ENCODE assay signal across 16 mouse cellular contexts in genomic region chr9:86372783-86373567, GRCm38 (mm10).
DNase-seq lines count a peak whose midpoint lies in the region; ATAC-seq and TF ChIP-seq lines count a peak whose summit lies in the region.
"Had no signal": no experiment of that assay in that cellular context is flagged by ENCODE, and none has a peak within 500 bp of the region (broad histone marks: within the 10 kb centered on the region; RNA-seq: fewer than 3 reads in every experiment).

No protein-coding gene starts in this region.

- intact Hi-C loops in gastrocnemius, postnatal 36 days (cut with DNase I) = no loop called here

- H3K36me3 ChIP-seq in hindbrain, postnatal 0 days (ENCODE audit: insufficient read depth, low read length) = no peaks in the 10 kb centered on the region
- H3K36me3 ChIP-seq in hindbrain, embryonic 11.5 days (ENCODE audit: control insufficient read depth, insufficient read depth, low read length) = no peaks in the 10 kb centered on the region
- no peaks in the 10 kb centered on the region for H3K36me3 ChIP-seq in midbrain, embryonic 14.5 days (ENCODE audit: control insufficient read depth, insufficient read depth, low read length)
- H3K36me3 ChIP-seq: forebrain, embryonic 15.5 days had no signal

- no peaks in the 10 kb centered on the region for H3K27me3 ChIP-seq in hindbrain, postnatal 0 days (ENCODE audit: insufficient read depth, low read length)
- H3K27me3 ChIP-seq in hindbrain, embryonic 11.5 days (ENCODE audit: control insufficient read depth, insufficient read depth, low read length) = no peaks in the 10 kb centered on the region
- no peaks in the 10 kb centered on the region for H3K27me3 ChIP-seq in midbrain, embryonic 14.5 days (ENCODE audit: control insufficient read depth, insufficient read depth, low read length)
- H3K27me3 ChIP-seq: forebrain, embryonic 15.5 days; Patski had no signal

- H3K4me1 ChIP-seq in hindbrain, postnatal 0 days (ENCODE audit: insufficient read depth, low read length) = no peaks in the 10 kb centered on the region
- H3K4me1 ChIP-seq in hindbrain, embryonic 11.5 days (replicated peaks; ENCODE audit: control insufficient read depth, insufficient read depth, low read length) = no peaks in the 10 kb centered on the region
- no peaks in the 10 kb centered on the region for H3K4me1 ChIP-seq in midbrain, embryonic 14.5 days (ENCODE audit: control insufficient read depth, insufficient read depth, low read length)
- H3K4me1 ChIP-seq: forebrain, embryonic 15.5 days had no signal

- H3K27ac ChIP-seq in hindbrain, postnatal 0 days = no peak overlapping the region
- H3K27ac ChIP-seq in hindbrain, embryonic 11.5 days (ENCODE audit: low read depth, low read length) = no peak overlapping the region
- no peak overlapping the region for H3K27ac ChIP-seq in midbrain, embryonic 14.5 days (replicated peaks; ENCODE audit: low read depth, low read length)
- H3K27ac ChIP-seq: forebrain, embryonic 15.5 days; stomach, postnatal 0 days had no signal

- 56% methylated on average over 12 of the region's 12 CpGs for WGBS in hindbrain, postnatal 0 days
- 60% methylated on average over 12 of the region's 12 CpGs for WGBS in hindbrain, embryonic 11.5 days
- WGBS in midbrain, embryonic 14.5 days = 37% methylated on average over 12 of the region's 12 CpGs

- H3K9ac ChIP-seq in hindbrain, postnatal 0 days (replicated peaks; ENCODE audit: low read length) = no peak overlapping the region
- H3K9ac ChIP-seq in hindbrain, embryonic 11.5 days (ENCODE audit: low read depth, low read length) = no peak overlapping the region
- H3K9ac ChIP-seq in midbrain, embryonic 14.5 days (replicated peaks; ENCODE audit: low read length) = no peak overlapping the region
- H3K9ac ChIP-seq: forebrain, embryonic 15.5 days had no signal

- 0 out of 2 replicates have a peak, but pooled peaks have one; percentile 32 for ATAC-seq in hindbrain, postnatal 0 days
- no peak for ATAC-seq in hindbrain, embryonic 11.5 days (ENCODE audit: low FRiP score)
- ATAC-seq in granulocyte monocyte progenitor cell, adult 5-6 weeks (replicated peaks; ENCODE audit: poor library complexity, severe bottlenecking) = peak; percentile 58
- ATAC-seq in midbrain, embryonic 14.5 days (ENCODE audit: low FRiP score, low TSS enrichment) = no peak; the same call in 1 of the 2 replicates
- ATAC-seq: forebrain, embryonic 15.5 days; Patski had no signal

- DNase-seq in hindbrain, postnatal 0 days (ENCODE audit: low spot score) = no peak
- DNase-seq in hindbrain, embryonic 11.5 days (ENCODE audit: low spot score) = no peak
- DNase-seq in midbrain, embryonic 14.5 days = peak; percentile 31
- DNase-seq in thymus, postnatal 25 days = peak; percentile 33
- no peak for DNase-seq in urinary bladder, postnatal 10 days (ENCODE audit: low spot score)
- DNase-seq in gastrocnemius, postnatal 36 days = no peak
- DNase-seq: cerebellum, adult 11-12 months; cerebellum, postnatal 36 days; heart, postnatal 4 days; layer of hippocampus, postnatal 36 days; lung, postnatal 14 days had no signal

- H3K4me3 ChIP-seq in hindbrain, postnatal 0 days (ENCODE audit: low read length) = no peak overlapping the region
- no peak overlapping the region for H3K4me3 ChIP-seq in hindbrain, embryonic 11.5 days (ENCODE audit: low read depth, low read length)
- no peak overlapping the region for H3K4me3 ChIP-seq in midbrain, embryonic 14.5 days (replicated peaks; ENCODE audit: low read depth, low read length)
- H3K4me3 ChIP-seq: forebrain, embryonic 15.5 days had no signal

- no peaks in the 10 kb centered on the region for H3K9me3 ChIP-seq in hindbrain, postnatal 0 days (ENCODE audit: low read length)
- H3K9me3 ChIP-seq in hindbrain, embryonic 11.5 days (ENCODE audit: control insufficient read depth, low read length) = no peaks in the 10 kb centered on the region
- H3K9me3 ChIP-seq in midbrain, embryonic 14.5 days (ENCODE audit: control insufficient read depth, low read length) = no peaks in the 10 kb centered on the region
- H3K9me3 ChIP-seq: forebrain, embryonic 15.5 days had no signal

- no peak for TF ChIP-seq CTCF in hindbrain, postnatal 0 days (IDR thresholded peaks at IDR 0.05; ENCODE audit: low read depth)

- H3K4me2 ChIP-seq in hindbrain, postnatal 0 days (ENCODE audit: low read depth, low read length) = no peak overlapping the region
- H3K4me2 ChIP-seq in hindbrain, embryonic 11.5 days (replicated peaks; ENCODE audit: low read depth, low read length) = no peak overlapping the region
- no peak overlapping the region for H3K4me2 ChIP-seq in midbrain, embryonic 14.5 days (ENCODE audit: low read length)
- H3K4me2 ChIP-seq: forebrain, embryonic 15.5 days; liver, embryonic 11.5 days had no signal

Comparison
In these comparisons a context has a peak if more than half of its experiments do, and no peak if none do; other contexts are left out.
1. ATAC-seq: peak in hindbrain, postnatal 0 days (single experiment) and granulocyte monocyte progenitor cell, adult 5-6 weeks (single experiment); none in hindbrain, embryonic 11.5 days (single experiment) and midbrain, embryonic 14.5 days (single experiment).
2. DNase-seq: peak in midbrain, embryonic 14.5 days (single experiment) and thymus, postnatal 25 days (single experiment); none in hindbrain, postnatal 0 days (single experiment), hindbrain, embryonic 11.5 days (single experiment), urinary bladder, postnatal 10 days (single experiment) and gastrocnemius, postnatal 36 days (0 of 2).